Mouse (Mus musculus) neural tube, embryonic 13.5 days (tissue): ENCODE measurements around the gene Mta3. TPM values are rescaled to one million over a fixed set of nuclear protein-coding genes. Genes with fewer than 3 reads are reported as not detected.

Experiments used
- ATAC-seq: fragments of 200-750 bp; cut with Nextera tagmentation; 2 replicates; pipeline ENCODE4 v1.8.0; 2017; ENCODE audit warnings: low read depth, mild to moderate bottlenecking, moderate TSS enrichment, moderate library complexity
- H3K27ac ChIP-seq: fragments of 300-500 bp; sonication (generic); replicated peaks from 2 replicates; pipeline ENCODE4 v1.5.1; 2015; ENCODE audit warnings: moderate library complexity, mild to moderate bottlenecking, inconsistent platforms
- H3K27me3 ChIP-seq: fragments of 300-500 bp; sonication (generic); 2 replicates; pipeline ENCODE4 v1.6.1; 2015; ENCODE audit warnings: mild to moderate bottlenecking, inconsistent platforms
- H3K36me3 ChIP-seq: fragments of 300-500 bp; sonication (generic); 2 replicates; pipeline ENCODE4 v1.6.1; 2015; ENCODE audit warnings: mild to moderate bottlenecking, inconsistent platforms
- H3K4me1 ChIP-seq: fragments of 300-500 bp; sonication (generic); replicated peaks from 2 replicates; pipeline ENCODE4 v1.6.1; 2015; ENCODE audit warnings: inconsistent platforms
- H3K4me2 ChIP-seq: fragments of 300-500 bp; sonication (generic); 2 replicates; pipeline ENCODE4 v1.6.1; 2015; ENCODE audit warnings: inconsistent platforms, mild to moderate bottlenecking, moderate library complexity
- H3K4me3 ChIP-seq: fragments of 300-500 bp; sonication (generic); 2 replicates; pipeline ENCODE4 v1.5.1; 2015; ENCODE audit warnings: mild to moderate bottlenecking, inconsistent platforms
- H3K9ac ChIP-seq: fragments of 300-500 bp; sonication (generic); 2 replicates; pipeline ENCODE4 v1.6.1; 2015; ENCODE audit warnings: moderate library complexity, mild to moderate bottlenecking, inconsistent platforms
- H3K9me3 ChIP-seq: fragments of 300-500 bp; sonication (generic); 2 replicates; pipeline ENCODE4 v1.6.1; 2016; ENCODE audit warnings: inconsistent platforms
- WGBS: fragments of 180-500 bp; shearing (Covaris S2); methylation state at CpG from one replicate; pipeline ENCODE4 v1.1.7; 2015; 5-methylcytosine and 5-hydroxymethylcytosine counted together
- polyA plus RNA-seq: library from polyadenylated mRNA; unstranded; fragments of >200 nt; fragmentation: Nextera tagmentation; extraction: Ambion mirVana; gene quantifications from 2 replicates; pipeline ENCODE4 v1.2.1, GENCODE M21; 2015

Mta3 gene
- polyA plus RNA-seq, 1 experiment from 2014 or later = 38.6 TPM

- WGBS = 95% methylated on average over 3 of the region's 3 CpGs
- Histone ChIP-seq H3K36me3 (no peaks in the 10 kb centered on the region), H3K27me3 (no peaks in the 10 kb centered on the region), H3K27ac (no peak overlapping the region), H3K4me3 (no peak overlapping the region), H3K9me3 (no peaks in the 10 kb centered on the region), H3K4me1 (peaks cover 20% of the 10 kb centered on the region), H3K9ac (no peak overlapping the region), H3K4me2 (no peak overlapping the region)
- ATAC-seq = no peak
Measured at GRCm38 (mm10) chr17:83821876-83822275, 115.9 kb downstream of the Mta3 start.

- no peak overlapping the region for H3K4me3 ChIP-seq
- H3K4me2 ChIP-seq = no peak overlapping the region
- H3K36me3 ChIP-seq = no peaks in the 10 kb centered on the region
- no peaks in the 10 kb centered on the region for H3K27me3 ChIP-seq
- no peak overlapping the region for H3K27ac ChIP-seq
- no peaks in the 10 kb centered on the region for H3K9me3 ChIP-seq
- H3K4me1 ChIP-seq = peaks cover 20% of the 10 kb centered on the region
- 90% methylated on average over 7 of the region's 7 CpGs for WGBS
- no peak overlapping the region for H3K9ac ChIP-seq
- no peak for ATAC-seq
Measured at GRCm38 (mm10) chr17:83823835-83824234, 117.9 kb downstream of the Mta3 start.

- H3K4me3 ChIP-seq = no peak overlapping the region
- no peak overlapping the region for H3K9ac ChIP-seq
- H3K4me2 ChIP-seq = no peak overlapping the region
- H3K27me3 ChIP-seq = no peaks in the 10 kb centered on the region
- 63% methylated on average over 3 of the region's 3 CpGs for WGBS
- H3K9me3 ChIP-seq = no peaks in the 10 kb centered on the region
- H3K36me3 ChIP-seq = no peaks in the 10 kb centered on the region
- no peaks in the 10 kb centered on the region for H3K4me1 ChIP-seq
- H3K27ac ChIP-seq = no peak overlapping the region
- ATAC-seq = no peak
Measured at GRCm38 (mm10) chr17:83829356-83829755, 123.4 kb downstream of the Mta3 start.

GRCm38 (mm10) chr17:83830616-83831292 is 124.8 kb downstream of the Mta3 start:
- Histone ChIP-seq H3K9ac (no peak overlapping the region), H3K4me2 (no peak overlapping the region), H3K27ac (no peak overlapping the region), H3K36me3 (no peaks in the 10 kb centered on the region), H3K9me3 (no peaks in the 10 kb centered on the region), H3K4me3 (no peak overlapping the region), H3K27me3 (no peaks in the 10 kb centered on the region), H3K4me1 (no peaks in the 10 kb centered on the region)
- WGBS = 96% methylated on average over 4 of the region's 4 CpGs
- ATAC-seq = no peak

GRCm38 (mm10) chr17:83834120-83834519 is 128.2 kb downstream of the Mta3 start:
- H3K4me1 ChIP-seq = 0 out of 2 replicates have a peak, but pooled peaks cover 4% of the 10 kb centered on the region
- H3K4me3 ChIP-seq = no peak overlapping the region
- H3K4me2 ChIP-seq = no peak overlapping the region
- WGBS = 63% methylated on average over 4 of the region's 4 CpGs
- no peak for ATAC-seq
- no peak overlapping the region for H3K27ac ChIP-seq
- H3K36me3 ChIP-seq = no peaks in the 10 kb centered on the region
- H3K9me3 ChIP-seq = no peaks in the 10 kb centered on the region
- no peak overlapping the region for H3K9ac ChIP-seq
- H3K27me3 ChIP-seq = no peaks in the 10 kb centered on the region

- Histone ChIP-seq H3K9me3 (no peaks in the 10 kb centered on the region), H3K36me3 (no peaks in the 10 kb centered on the region), H3K4me2 (no peak overlapping the region), H3K27me3 (no peaks in the 10 kb centered on the region), H3K4me3 (no peak overlapping the region), H3K4me1 (0 out of 2 replicates have a peak, but pooled peaks cover 4% of the 10 kb centered on the region), H3K9ac (no peak overlapping the region), H3K27ac (no peak overlapping the region)
- no peak for ATAC-seq
- WGBS = 73% methylated on average over 3 of the region's 3 CpGs
Measured at GRCm38 (mm10) chr17:83836048-83836447, 130.1 kb downstream of the Mta3 start.

- H3K4me2 ChIP-seq = no peak overlapping the region
- ATAC-seq = no peak
- no peaks in the 10 kb centered on the region for H3K27me3 ChIP-seq
- 0 out of 2 replicates have a peak, but pooled peaks cover 4% of the 10 kb centered on the region for H3K4me1 ChIP-seq
- no peaks in the 10 kb centered on the region for H3K9me3 ChIP-seq
- 76% methylated on average over 8 of the region's 8 CpGs for whole genome bisulfite sequencing
- no peak overlapping the region for H3K4me3 ChIP-seq
- no peaks in the 10 kb centered on the region for H3K36me3 ChIP-seq
- H3K27ac ChIP-seq = no peak overlapping the region
- H3K9ac ChIP-seq = no peak overlapping the region
Measured at GRCm38 (mm10) chr17:83837659-83838190, 131.8 kb downstream of the Mta3 start.

- Histone ChIP-seq H3K4me2 (no peak overlapping the region), H3K9me3 (no peaks in the 10 kb centered on the region), H3K36me3 (no peaks in the 10 kb centered on the region), H3K27ac (no peak overlapping the region), H3K9ac (no peak overlapping the region), H3K4me1 (0 out of 2 replicates have a peak, but pooled peaks cover 4% of the 10 kb centered on the region), H3K4me3 (no peak overlapping the region), H3K27me3 (no peaks in the 10 kb centered on the region)
- ATAC-seq = no peak
- 63% methylated on average over 9 of the region's 9 CpGs for WGBS
Measured at GRCm38 (mm10) chr17:83839132-83839531, 133.2 kb downstream of the Mta3 start.

GRCm38 (mm10) chr17:83841011-83841410 is 135.0 kb downstream of the Mta3 start:
- H3K9me3 ChIP-seq = no peaks in the 10 kb centered on the region
- no peak overlapping the region for H3K9ac ChIP-seq
- H3K4me1 ChIP-seq = 0 out of 2 replicates have a peak, but pooled peaks cover 4% of the 10 kb centered on the region
- H3K27ac ChIP-seq = no peak overlapping the region
- WGBS = 81% methylated on average over 5 of the region's 5 CpGs
- H3K36me3 ChIP-seq = no peaks in the 10 kb centered on the region
- H3K4me2 ChIP-seq = no peak overlapping the region
- no peak overlapping the region for H3K4me3 ChIP-seq
- no peaks in the 10 kb centered on the region for H3K27me3 ChIP-seq
- no peak for ATAC-seq

GRCm38 (mm10) chr17:83843780-83844179 is 137.8 kb downstream of the Mta3 start:
- Histone ChIP-seq H3K4me3 (no peak overlapping the region), H3K9ac (no peak overlapping the region), H3K36me3 (no peaks in the 10 kb centered on the region), H3K4me2 (no peak overlapping the region), H3K4me1 (peaks cover under 1% of the 10 kb centered on the region; the same call in 1 of the 2 replicates), H3K27me3 (no peaks in the 10 kb centered on the region), H3K9me3 (no peaks in the 10 kb centered on the region), H3K27ac (no peak overlapping the region)
- 65% methylated on average over 7 of the region's 7 CpGs for WGBS
- no peak for ATAC-seq

- H3K4me2 ChIP-seq = no peak overlapping the region
- no peaks in the 10 kb centered on the region for H3K9me3 ChIP-seq
- ATAC-seq = no peak
- H3K4me1 ChIP-seq = peaks cover 16% of the 10 kb centered on the region
- no peaks in the 10 kb centered on the region for H3K36me3 ChIP-seq
- H3K9ac ChIP-seq = no peak overlapping the region
- no peak overlapping the region for H3K4me3 ChIP-seq
- no peak overlapping the region for H3K27ac ChIP-seq
- H3K27me3 ChIP-seq = no peaks in the 10 kb centered on the region
- WGBS = 88% methylated on average over 8 of the region's 8 CpGs
Measured at GRCm38 (mm10) chr17:83845538-83845937, 139.6 kb downstream of the Mta3 start.

GRCm38 (mm10) chr17:83846301-83847021 is 140.5 kb downstream of the Mta3 start:
- H3K9me3 ChIP-seq = no peaks in the 10 kb centered on the region
- 86% methylated on average over 21 of the region's 21 CpGs for WGBS
- peaks cover 16% of the 10 kb centered on the region for H3K4me1 ChIP-seq
- no peak overlapping the region for H3K4me3 ChIP-seq
- H3K27ac ChIP-seq = no peak overlapping the region
- no peaks in the 10 kb centered on the region for H3K36me3 ChIP-seq
- no peaks in the 10 kb centered on the region for H3K27me3 ChIP-seq
- no peak for ATAC-seq
- H3K4me2 ChIP-seq = no peak overlapping the region
- H3K9ac ChIP-seq = no peak overlapping the region
